Mouse (Mus musculus) ovary, postnatal 36 days (tissue): Measurements from ENCODE around the gene Sf3b3.

Experiments
- DNase-seq: peaks from one replicate; pipeline ENCODE4 v3.0.0; 2022; ENCODE audit warnings: low spot score, mixed read lengths

Gene Sf3b3

GRCm38 (mm10) chr8:110847645-110848495 is 1.3 kb upstream of the Sf3b3 start:
- DNase-seq: no peak

GRCm38 (mm10) chr8:110847171-110847549 is 573 bp upstream of the Sf3b3 start:
- no peak for DNase-seq

DNA sequence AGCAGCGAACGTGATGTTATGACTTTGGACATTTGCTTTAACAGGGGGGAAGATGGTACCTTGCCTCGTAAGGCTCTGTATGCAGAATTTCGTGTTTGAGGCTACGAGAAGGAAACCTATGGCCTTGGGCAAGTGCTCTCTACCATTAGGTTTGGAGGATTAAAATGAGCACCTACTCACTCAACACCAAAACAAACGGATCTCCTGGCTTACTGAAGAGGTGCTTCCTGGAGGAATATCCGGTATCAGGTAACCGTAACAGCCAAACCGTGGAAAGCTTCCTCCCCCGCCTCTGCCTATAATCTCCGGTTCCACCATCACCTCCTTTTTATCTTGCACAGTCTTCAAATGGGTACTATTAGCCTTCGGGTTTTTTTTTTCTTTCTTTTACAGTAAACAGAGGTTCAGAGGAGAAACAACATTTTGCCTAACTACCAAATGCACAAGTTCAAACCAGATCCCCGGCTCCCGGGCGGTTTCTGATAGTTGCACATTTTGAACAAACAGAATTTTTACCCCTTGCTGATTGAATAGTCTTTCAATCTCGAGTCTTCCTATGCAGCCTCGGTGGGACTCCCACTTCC is 674 bp downstream of the Sf3b3 start:
- DNase-seq: no peak

DNA sequence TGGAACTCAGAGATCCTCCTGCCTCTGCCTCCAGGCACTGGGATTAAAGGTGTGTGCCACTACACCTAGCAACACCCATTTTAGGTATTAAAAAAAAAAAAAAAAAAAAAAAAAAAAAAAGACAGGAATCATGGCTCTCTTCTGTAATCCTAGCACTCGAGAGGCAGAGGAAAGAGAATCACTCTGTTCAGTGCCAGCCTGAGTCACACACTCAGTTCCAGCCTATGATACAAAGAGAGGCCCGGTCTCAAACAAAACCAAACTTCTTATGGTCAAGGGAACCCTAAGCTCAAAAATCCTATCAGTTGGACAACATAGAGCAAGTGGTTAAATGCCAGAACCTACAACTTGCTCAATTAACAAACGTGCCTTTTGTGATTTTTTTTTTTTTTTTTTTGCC is 1.6 kb downstream of the Sf3b3 start:
- DNase-seq: no peak

DNA sequence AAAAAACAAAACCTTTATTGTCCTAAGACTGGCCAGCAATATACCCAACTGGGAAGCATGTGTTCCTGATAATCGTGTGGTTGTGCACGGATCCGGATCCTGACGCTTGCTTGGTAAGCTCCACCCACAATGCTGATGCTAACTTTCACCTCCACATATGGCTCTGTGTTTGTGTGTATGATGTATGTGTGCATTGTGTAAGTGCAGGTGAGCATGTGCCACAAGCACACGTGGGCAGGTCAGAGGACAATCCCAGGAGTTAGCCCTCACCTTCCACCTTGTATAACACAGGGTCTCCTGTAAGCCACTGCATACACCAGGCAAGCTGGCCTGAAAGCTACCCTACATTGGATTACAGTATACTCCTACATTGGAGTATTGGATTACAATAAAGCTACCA is 3.4 kb downstream of the Sf3b3 start:
- DNase-seq: no peak

DNA sequence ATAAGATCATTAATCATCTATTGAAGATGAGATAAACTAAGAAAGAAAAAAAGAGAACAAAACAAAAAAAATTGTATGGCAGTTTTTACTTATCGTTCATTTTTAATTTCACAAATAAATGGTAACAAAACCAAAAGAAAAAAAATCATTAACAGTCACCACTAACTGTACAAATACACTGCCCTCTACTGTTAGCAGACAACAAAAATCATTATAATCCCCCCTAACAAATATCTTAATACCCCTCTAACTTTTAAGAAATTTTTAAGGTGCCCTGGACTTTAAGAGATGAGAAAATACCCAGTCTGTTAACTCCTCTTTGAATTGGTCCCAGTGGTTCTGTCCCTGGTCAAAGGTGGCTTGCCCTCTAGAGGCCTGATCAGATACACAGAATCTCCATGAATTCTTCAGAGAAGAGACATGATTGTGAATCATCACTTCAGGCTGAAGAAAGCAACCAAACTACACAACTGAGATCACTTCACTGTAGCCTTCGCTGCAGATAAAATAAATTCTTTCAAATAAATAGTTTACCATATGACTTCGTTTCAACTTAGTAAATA is 4.5 kb downstream of the Sf3b3 start:
- no peak for DNase-seq

- DNase-seq: no peak
Measured at GRCm38 (mm10) chr8:110831956-110832355, 14.6 kb downstream of the Sf3b3 start.

DNA sequence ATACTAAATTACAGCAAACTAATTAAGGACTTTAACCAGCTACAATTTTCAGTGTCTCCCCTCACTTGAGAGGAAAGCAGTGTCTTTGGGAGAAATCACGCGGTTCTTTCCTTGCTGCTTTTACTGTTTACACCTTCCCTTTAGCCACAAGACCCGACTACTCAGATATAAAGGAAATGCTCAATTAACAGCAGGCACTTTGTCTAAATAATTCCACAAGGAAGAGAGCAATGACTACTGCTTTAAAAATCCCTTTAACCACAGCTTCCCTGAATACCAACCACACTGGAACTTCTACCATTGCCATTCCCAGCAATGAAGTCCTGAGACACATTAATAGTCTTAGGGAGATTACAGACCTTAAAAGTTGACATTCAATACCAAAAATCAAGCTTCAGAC is 18.1 kb downstream of the Sf3b3 start:
- DNase-seq: no peak

- DNase-seq: no peak
Measured at GRCm38 (mm10) chr8:110824861-110825260, 21.7 kb downstream of the Sf3b3 start.

- DNase-seq: no peak
Measured at GRCm38 (mm10) chr8:110821960-110822359, 24.6 kb downstream of the Sf3b3 start.

DNA sequence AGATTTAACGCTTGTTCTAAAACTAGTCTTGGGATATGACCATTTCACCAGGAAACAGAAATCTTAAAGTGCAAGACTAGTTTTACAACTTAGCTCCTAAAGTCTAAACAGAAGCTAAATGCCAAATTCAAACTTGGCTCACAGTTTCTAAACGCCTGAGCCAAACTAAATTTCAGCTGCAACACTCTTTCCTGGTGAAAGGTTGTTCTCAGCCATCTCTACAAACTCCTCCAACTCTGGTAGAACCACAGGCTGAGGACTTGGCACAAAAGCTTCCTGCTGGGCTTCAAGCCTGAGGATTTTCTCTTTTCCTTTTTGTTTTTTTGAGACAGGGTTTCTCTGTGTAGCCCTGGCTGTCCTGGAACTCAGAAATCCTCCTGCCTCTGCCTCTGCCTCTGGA is 26.3 kb downstream of the Sf3b3 start:
- no peak for DNase-seq

- no peak for DNase-seq
Measured at GRCm38 (mm10) chr8:110818593-110818992, 28.0 kb downstream of the Sf3b3 start.

DNA sequence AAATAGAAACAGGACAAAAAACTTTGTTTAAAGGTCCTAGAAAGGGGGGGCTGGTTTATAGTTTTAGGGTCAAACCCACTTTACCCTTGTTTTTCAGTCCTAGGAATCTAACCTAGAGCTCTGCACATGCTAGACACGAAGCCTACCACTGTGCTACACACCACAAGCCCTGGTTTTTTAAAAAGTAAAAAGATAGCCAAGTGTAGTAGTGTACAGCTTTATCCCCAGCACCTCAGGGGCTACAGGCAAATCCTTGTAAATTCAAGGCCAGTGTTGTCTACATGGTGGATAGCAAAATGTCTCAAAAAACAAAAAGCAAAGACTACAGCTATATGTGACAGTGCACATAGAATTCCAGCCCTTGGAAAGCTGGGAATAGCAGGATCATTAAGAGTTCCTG is 29.6 kb downstream of the Sf3b3 start:
- DNase-seq: no peak

DNA sequence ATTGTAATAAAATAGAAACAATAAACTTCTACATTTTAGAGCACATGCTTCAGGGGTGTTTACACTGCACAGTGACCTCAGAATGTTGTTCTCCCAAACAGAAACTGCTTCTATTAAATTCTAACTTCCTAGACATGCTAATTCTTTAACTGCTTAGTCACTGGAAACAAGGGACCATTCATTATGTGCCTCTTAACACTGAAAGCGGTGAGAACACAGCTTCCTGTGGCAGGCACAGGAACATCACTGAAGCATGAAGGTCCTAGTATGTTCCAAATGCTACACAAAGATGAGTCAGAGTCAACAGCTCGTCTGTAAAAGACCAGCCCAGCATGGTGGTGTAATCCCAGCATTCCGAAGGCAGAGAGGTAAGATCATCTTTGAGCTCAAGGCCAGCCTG is 31.3 kb downstream of the Sf3b3 start:
- no peak for DNase-seq

DNA sequence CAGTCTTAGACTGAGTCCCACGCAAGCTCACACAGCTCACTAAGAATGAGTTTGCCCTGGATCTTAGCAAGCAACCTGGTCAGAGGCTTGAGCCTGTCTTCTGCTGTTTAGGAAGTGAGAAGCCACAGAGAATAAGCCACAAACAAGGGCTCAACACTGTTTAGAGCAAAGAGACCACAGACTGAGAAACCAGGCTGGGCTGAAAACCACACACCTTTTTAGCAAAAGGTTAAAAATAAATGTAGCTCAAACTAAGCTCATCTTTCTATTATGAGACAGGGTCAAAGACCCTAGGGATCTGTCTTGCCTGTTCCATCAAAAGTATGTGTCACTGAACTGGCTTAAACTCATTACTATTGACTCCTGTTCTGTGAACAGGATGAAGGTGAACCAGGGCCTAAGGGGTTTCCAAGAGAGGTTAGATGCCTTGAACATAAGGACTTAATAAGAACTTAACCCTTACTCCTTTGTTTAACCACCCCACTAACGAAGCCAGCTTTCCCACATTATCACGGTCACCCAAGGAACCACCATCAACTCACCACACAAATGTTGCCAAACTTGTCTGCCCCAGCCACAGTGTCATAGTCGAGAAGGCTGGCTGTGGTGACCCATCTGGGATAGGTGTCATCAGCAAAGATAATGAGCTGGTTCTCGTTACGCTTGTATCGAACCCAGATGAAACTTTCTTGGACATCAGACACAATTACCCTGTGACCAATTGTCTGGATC is 33.3 kb downstream of the Sf3b3 start:
- DNase-seq: no peak

DNA sequence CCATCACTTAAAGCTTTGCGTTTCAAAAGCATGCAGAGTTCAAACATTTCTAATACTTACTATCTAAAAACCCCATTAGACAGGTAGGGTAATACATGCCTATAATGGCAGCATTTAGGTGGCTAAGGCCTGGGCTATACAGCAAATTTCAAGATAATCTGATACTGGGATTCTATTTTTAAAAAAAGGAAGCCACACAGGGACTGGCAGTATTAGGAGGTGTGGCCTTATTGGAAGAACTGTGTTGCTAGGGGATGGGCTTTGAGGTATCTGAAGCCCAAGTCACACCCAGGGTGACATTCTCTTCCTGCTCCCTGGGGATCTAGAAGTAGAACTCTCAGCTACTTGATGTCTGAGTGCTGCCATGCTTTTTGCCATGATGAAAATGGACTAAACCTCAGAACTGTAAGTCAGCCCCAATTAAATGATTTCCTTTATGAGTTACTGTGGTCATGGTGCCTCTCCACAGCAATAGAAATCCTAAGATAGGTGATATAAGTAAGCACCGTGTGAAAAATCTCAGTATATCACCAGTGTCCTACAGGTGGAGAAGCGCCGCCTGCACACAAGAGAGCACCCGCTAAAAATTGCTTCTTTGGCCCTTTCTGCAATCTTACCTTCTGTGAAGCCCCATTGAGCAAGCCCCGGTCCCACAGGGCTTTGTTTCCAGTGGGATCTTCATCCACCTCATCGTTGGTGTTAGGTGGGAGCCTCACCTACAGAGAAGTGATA is 34.1 kb downstream of the Sf3b3 start:
- DNase-seq: no peak

GRCm38 (mm10) chr8:110811793-110812192 is 34.8 kb downstream of the Sf3b3 start:
- no peak for DNase-seq

DNA sequence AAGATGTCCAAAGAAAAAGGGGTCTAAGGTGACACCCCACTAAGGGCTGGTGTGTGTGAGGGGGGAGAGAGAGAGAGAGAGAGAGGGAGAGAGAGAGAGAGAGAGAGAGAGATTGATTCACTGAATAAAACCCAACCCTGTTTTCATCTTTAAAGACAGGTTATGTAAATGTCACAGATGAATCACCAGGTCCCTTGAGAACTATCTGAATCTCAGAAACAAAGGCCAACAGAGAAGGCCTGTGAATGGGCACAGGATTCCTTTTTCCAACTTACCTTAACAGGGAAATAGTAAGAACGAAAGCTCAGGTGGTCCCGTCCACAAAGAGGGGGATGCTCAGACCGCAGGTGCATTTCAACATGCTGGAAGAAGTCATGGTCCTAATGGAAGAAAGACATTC is 35.5 kb downstream of the Sf3b3 start:
- DNase-seq: no peak

GRCm38 (mm10) chr8:110810481-110811065 is 36.0 kb downstream of the Sf3b3 start:
- DNase-seq: no peak

DNA sequence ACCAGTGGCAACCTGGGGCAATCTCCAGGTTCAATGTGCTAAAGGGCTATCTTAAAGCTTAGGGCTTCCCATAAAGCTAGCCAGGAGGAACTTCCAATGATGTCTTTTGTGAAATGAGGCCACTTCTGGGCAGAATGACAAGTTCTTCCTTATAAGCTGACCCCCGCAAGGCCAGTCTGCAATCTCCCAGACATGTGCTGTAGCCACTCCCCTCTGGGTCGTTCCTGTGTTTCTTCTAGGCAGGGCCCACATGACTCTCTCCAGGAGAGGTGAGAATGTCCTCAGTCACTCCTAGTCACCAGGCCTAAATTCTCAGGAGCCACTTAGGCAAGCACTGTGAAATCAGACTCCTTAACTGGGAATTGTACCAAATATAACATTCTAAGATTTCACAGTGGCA is 36.8 kb downstream of the Sf3b3 start:
- peak; percentile 32 for DNase-seq
